Mouse (Mus musculus): ENCODE results near the gene Olfr221. TPM values are rescaled to one million over a fixed set of nuclear protein-coding genes. Genes with fewer than 3 reads are reported as not detected.

Gene Olfr221
- polyA plus RNA-seq, 1 experiment from 2014 or later: not detected

- H3K27ac ChIP-seq: no peak overlapping the region
- no peaks in the 10 kb centered on the region for H3K9me3 ChIP-seq (replicated peaks; ENCODE audit: low read length)
- H3K9ac ChIP-seq (ENCODE audit: low read depth, low read length): no peak overlapping the region
- no peak for TF ChIP-seq CTCF (IDR thresholded peaks at IDR 0.05; ENCODE audit: low read depth)
- peaks cover 36% of the 10 kb centered on the region for H3K36me3 ChIP-seq (ENCODE audit: insufficient read depth, low read length)
- no peak overlapping the region for H3K4me2 ChIP-seq (ENCODE audit: low read length)
- no peaks in the 10 kb centered on the region for H3K27me3 ChIP-seq (ENCODE audit: insufficient read depth, low read length)
- DNase-seq (ENCODE audit: low spot score) (no peak), ATAC-seq (replicated peaks; ENCODE audit: low FRiP score, low read depth) (no peak)
- peaks cover 16% of the 10 kb centered on the region for H3K4me1 ChIP-seq (replicated peaks; ENCODE audit: insufficient read depth, low read length)
- H3K4me3 ChIP-seq (replicated peaks; ENCODE audit: low read depth, low read length): no peak overlapping the region
- 90% methylated on average over 23 of the region's 23 CpGs for WGBS
Measured at GRCm38 (mm10) chr14:52006771-52007170, 35.5 kb downstream of the Olfr221 start.

GRCm38 (mm10) chr14:52006241-52006640 is 36.0 kb downstream of the Olfr221 start:
- DNase-seq (ENCODE audit: low spot score) (peak; percentile 33), ATAC-seq (replicated peaks; ENCODE audit: low FRiP score, low read depth) (no peak)
- Histone ChIP-seq H3K4me1 (replicated peaks; ENCODE audit: insufficient read depth, low read length) (peaks cover 13% of the 10 kb centered on the region), H3K9me3 (replicated peaks; ENCODE audit: low read length) (no peaks in the 10 kb centered on the region), H3K4me2 (ENCODE audit: low read length) (no peak overlapping the region), H3K27me3 (ENCODE audit: insufficient read depth, low read length) (no peaks in the 10 kb centered on the region), H3K4me3 (replicated peaks; ENCODE audit: low read depth, low read length) (no peak overlapping the region), H3K9ac (ENCODE audit: low read depth, low read length) (no peak overlapping the region), H3K27ac (no peak overlapping the region), H3K36me3 (ENCODE audit: insufficient read depth, low read length) (peaks cover 38% of the 10 kb centered on the region)
- 68% methylated on average over 8 of the region's 8 CpGs for WGBS
- TF ChIP-seq CTCF (IDR thresholded peaks at IDR 0.05; ENCODE audit: low read depth): peak; percentile 49; the same call in 1 of the 2 replicates

GRCm38 (mm10) chr14:52005616-52006015 is 36.6 kb downstream of the Olfr221 start:
- WGBS: 62% methylated on average over 6 of the region's 6 CpGs
- ATAC-seq (replicated peaks; ENCODE audit: low FRiP score, low read depth) (no peak), DNase-seq (ENCODE audit: low spot score) (no peak)
- TF ChIP-seq CTCF (IDR thresholded peaks at IDR 0.05; ENCODE audit: low read depth): no peak
- H3K9ac ChIP-seq (ENCODE audit: low read depth, low read length): no peak overlapping the region
- peaks cover 42% of the 10 kb centered on the region for H3K36me3 ChIP-seq (ENCODE audit: insufficient read depth, low read length)
- H3K27ac ChIP-seq: no peak overlapping the region
- no peaks in the 10 kb centered on the region for H3K27me3 ChIP-seq (ENCODE audit: insufficient read depth, low read length)
- H3K4me2 ChIP-seq (ENCODE audit: low read length): no peak overlapping the region
- peaks cover 8% of the 10 kb centered on the region for H3K4me1 ChIP-seq (replicated peaks; ENCODE audit: insufficient read depth, low read length)
- no peak overlapping the region for H3K4me3 ChIP-seq (replicated peaks; ENCODE audit: low read depth, low read length)
- no peaks in the 10 kb centered on the region for H3K9me3 ChIP-seq (replicated peaks; ENCODE audit: low read length)

GRCm38 (mm10) chr14:52005141-52005540 is 37.1 kb downstream of the Olfr221 start:
- no peak for TF ChIP-seq CTCF (IDR thresholded peaks at IDR 0.05; ENCODE audit: low read depth)
- peaks cover 44% of the 10 kb centered on the region for H3K36me3 ChIP-seq (ENCODE audit: insufficient read depth, low read length)
- no peak overlapping the region for H3K27ac ChIP-seq
- DNase-seq (ENCODE audit: low spot score) (no peak), ATAC-seq (replicated peaks; ENCODE audit: low FRiP score, low read depth) (no peak)
- no peak overlapping the region for H3K4me3 ChIP-seq (replicated peaks; ENCODE audit: low read depth, low read length)
- WGBS: 78% methylated on average over 7 of the region's 7 CpGs
- H3K4me2 ChIP-seq (ENCODE audit: low read length): no peak overlapping the region
- no peaks in the 10 kb centered on the region for H3K27me3 ChIP-seq (ENCODE audit: insufficient read depth, low read length)
- H3K4me1 ChIP-seq (replicated peaks; ENCODE audit: insufficient read depth, low read length): peaks cover 7% of the 10 kb centered on the region; the same call in 1 of the 2 replicates
- no peak overlapping the region for H3K9ac ChIP-seq (ENCODE audit: low read depth, low read length)
- H3K9me3 ChIP-seq (replicated peaks; ENCODE audit: low read length): no peaks in the 10 kb centered on the region

GRCm38 (mm10) chr14:52003981-52004495 is 38.2 kb downstream of the Olfr221 start:
- H3K9me3 ChIP-seq (replicated peaks; ENCODE audit: low read length): no peaks in the 10 kb centered on the region
- 49% methylated on average over 16 of the region's 16 CpGs for WGBS
- no peak overlapping the region for H3K9ac ChIP-seq (ENCODE audit: low read depth, low read length)
- ATAC-seq (replicated peaks; ENCODE audit: low FRiP score, low read depth): no peak
- H3K4me2 ChIP-seq (ENCODE audit: low read length): no peak overlapping the region
- DNase-seq (ENCODE audit: low spot score): peak; percentile 31
- H3K27me3 ChIP-seq (ENCODE audit: insufficient read depth, low read length): no peaks in the 10 kb centered on the region
- TF ChIP-seq CTCF (IDR thresholded peaks at IDR 0.05; ENCODE audit: low read depth): no peak
- no peak overlapping the region for H3K4me3 ChIP-seq (replicated peaks; ENCODE audit: low read depth, low read length)
- H3K4me1 ChIP-seq (replicated peaks; ENCODE audit: insufficient read depth, low read length): peaks cover 1% of the 10 kb centered on the region; the same call in 1 of the 2 replicates
- H3K27ac ChIP-seq: no peak overlapping the region
- peaks cover 52% of the 10 kb centered on the region for H3K36me3 ChIP-seq (ENCODE audit: insufficient read depth, low read length)

GRCm38 (mm10) chr14:51997483-51997882 is 44.8 kb downstream of the Olfr221 start:
- Histone ChIP-seq H3K4me1 (replicated peaks; ENCODE audit: insufficient read depth, low read length) (no peaks in the 10 kb centered on the region), H3K27me3 (ENCODE audit: insufficient read depth, low read length) (no peaks in the 10 kb centered on the region), H3K36me3 (ENCODE audit: insufficient read depth, low read length) (peaks cover 66% of the 10 kb centered on the region), H3K9me3 (replicated peaks; ENCODE audit: low read length) (no peaks in the 10 kb centered on the region), H3K27ac (no peak overlapping the region), H3K9ac (ENCODE audit: low read depth, low read length) (no peak overlapping the region), H3K4me3 (replicated peaks; ENCODE audit: low read depth, low read length) (no peak overlapping the region), H3K4me2 (ENCODE audit: low read length) (no peak overlapping the region)
- TF ChIP-seq CTCF (IDR thresholded peaks at IDR 0.05; ENCODE audit: low read depth): no peak
- WGBS: 93% methylated on average over 14 of the region's 14 CpGs
- ATAC-seq (replicated peaks; ENCODE audit: low FRiP score, low read depth) (0 out of 2 replicates have a peak, but pooled peaks have one; percentile 9), DNase-seq (ENCODE audit: low spot score) (no peak)

GRCm38 (mm10) chr14:51996866-51997265 is 45.4 kb downstream of the Olfr221 start:
- Histone ChIP-seq H3K36me3 (ENCODE audit: insufficient read depth, low read length) (peaks cover 62% of the 10 kb centered on the region), H3K4me1 (replicated peaks; ENCODE audit: insufficient read depth, low read length) (no peaks in the 10 kb centered on the region), H3K9ac (ENCODE audit: low read depth, low read length) (no peak overlapping the region), H3K4me3 (replicated peaks; ENCODE audit: low read depth, low read length) (no peak overlapping the region), H3K27me3 (ENCODE audit: insufficient read depth, low read length) (no peaks in the 10 kb centered on the region), H3K4me2 (ENCODE audit: low read length) (no peak overlapping the region), H3K9me3 (replicated peaks; ENCODE audit: low read length) (no peaks in the 10 kb centered on the region), H3K27ac (no peak overlapping the region)
- 75% methylated on average over 17 of the region's 17 CpGs for WGBS
- no peak for TF ChIP-seq CTCF (IDR thresholded peaks at IDR 0.05; ENCODE audit: low read depth)
- ATAC-seq (replicated peaks; ENCODE audit: low FRiP score, low read depth) (no peak), DNase-seq (ENCODE audit: low spot score) (no peak)

All from kidney, postnatal 0 days (tissue).